Mouse (Mus musculus): ENCODE results near the gene Cryz. TPM values are rescaled to one million over a fixed set of nuclear protein-coding genes. Genes with fewer than 3 reads are reported as not detected.

The Cryz gene
- polyA plus RNA-seq, 1 experiment: 0.47 TPM

DNA sequence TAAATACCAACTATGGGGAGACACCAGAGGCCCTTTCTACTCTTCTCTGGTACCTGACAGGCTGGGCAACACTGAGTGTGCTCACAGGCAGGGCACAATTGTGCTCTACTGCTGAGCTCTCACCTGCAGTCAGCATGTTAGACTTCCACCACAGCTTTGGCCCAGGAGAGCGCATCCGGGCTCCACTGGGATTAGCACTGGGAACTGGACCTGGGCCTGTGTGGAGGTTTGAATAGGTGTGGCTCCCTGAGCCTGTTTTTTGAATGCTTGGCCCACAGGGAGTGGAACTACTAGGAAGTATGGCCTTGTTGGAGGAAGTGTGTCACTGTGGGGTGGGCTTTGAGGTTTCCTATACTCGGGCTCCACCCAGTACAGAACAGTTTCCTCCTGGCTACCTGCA lies 4.9 kb upstream of the Cryz start:
- WGBS: 90% methylated on average over 3 of the region's 3 CpGs
- TF ChIP-seq POLR2A (IDR thresholded peaks at IDR 0.05; ENCODE audit: low read depth, low read length): no peak
- TF ChIP-seq CTCF (IDR thresholded peaks at IDR 0.05; ENCODE audit: extremely low read depth, insufficient read length, insufficient replicate concordance, low read depth, low read length): no peak
- peaks cover 3% of the 10 kb centered on the region; the same call in 1 of the 2 replicates for H3K4me1 ChIP-seq (ENCODE audit: control insufficient read depth, insufficient read depth, insufficient read length, low read length)
- H3K27me3 ChIP-seq (ENCODE audit: control insufficient read depth, insufficient read depth, low read length): no peaks in the 10 kb centered on the region
- no peak overlapping the region for H3K27ac ChIP-seq (ENCODE audit: insufficient read depth, low read depth, low read length)
- no peak overlapping the region for H3K4me3 ChIP-seq (ENCODE audit: low read depth, low read length)
- peaks cover 5% of the 10 kb centered on the region; the same call in 1 of the 2 replicates for H3K36me3 ChIP-seq (ENCODE audit: control insufficient read depth, insufficient read depth, low read length)

DNA sequence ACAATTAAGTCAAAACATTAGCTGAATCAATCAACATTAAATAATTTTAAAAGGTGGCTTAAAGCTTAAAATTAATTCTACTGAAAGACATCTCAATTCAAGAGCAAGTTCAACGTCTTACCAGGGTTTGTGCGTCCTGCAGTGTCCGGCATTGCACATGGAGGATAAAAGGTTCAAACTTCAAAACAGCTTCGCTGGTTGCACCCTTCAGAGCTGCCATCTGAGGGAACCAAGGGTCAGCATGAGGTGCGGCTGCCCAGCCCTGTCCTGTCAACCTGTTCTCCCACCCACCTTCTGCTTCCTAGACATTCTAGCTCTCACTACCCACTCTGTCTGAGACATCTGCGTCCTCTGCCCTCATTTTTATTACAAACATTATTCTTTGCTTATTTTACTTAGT lies 2.9 kb upstream of the Cryz start:
- H3K4me1 ChIP-seq (ENCODE audit: control insufficient read depth, insufficient read depth, insufficient read length, low read length): peaks cover 3% of the 10 kb centered on the region; the same call in 1 of the 2 replicates
- no peak overlapping the region for H3K4me3 ChIP-seq (ENCODE audit: low read depth, low read length)
- TF ChIP-seq POLR2A (IDR thresholded peaks at IDR 0.05; ENCODE audit: low read depth, low read length): no peak
- TF ChIP-seq CTCF (IDR thresholded peaks at IDR 0.05; ENCODE audit: extremely low read depth, insufficient read length, insufficient replicate concordance, low read depth, low read length): no peak
- no peak overlapping the region for H3K27ac ChIP-seq (ENCODE audit: insufficient read depth, low read depth, low read length)
- H3K27me3 ChIP-seq (ENCODE audit: control insufficient read depth, insufficient read depth, low read length): peaks cover 3% of the 10 kb centered on the region; the same call in 1 of the 2 replicates
- 0 out of 2 replicates have a peak, but pooled peaks cover 4% of the 10 kb centered on the region for H3K36me3 ChIP-seq (ENCODE audit: control insufficient read depth, insufficient read depth, low read length)
- 92% methylated on average over 6 of the region's 6 CpGs for WGBS

DNA sequence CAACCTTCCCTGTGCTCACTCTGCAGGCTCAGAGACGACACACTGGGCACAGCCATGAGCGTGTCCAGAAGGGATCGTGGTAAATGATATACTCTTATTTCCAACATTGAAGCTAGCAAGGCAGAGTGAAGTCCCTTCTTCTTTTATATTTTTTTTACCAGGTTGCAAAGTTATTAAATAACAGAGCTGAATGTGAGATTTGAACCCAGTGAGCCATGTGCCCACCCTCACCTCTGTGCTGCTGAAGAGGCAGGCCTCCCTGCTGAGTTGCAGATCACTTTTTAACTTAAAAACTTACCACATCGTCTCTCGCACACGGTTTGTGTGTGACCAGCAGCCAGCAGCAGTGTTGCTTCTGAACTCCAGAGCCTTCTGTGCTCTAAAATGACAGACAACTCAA lies 2.4 kb upstream of the Cryz start:
- no peak overlapping the region for H3K27ac ChIP-seq (ENCODE audit: insufficient read depth, low read depth, low read length)
- H3K4me3 ChIP-seq (ENCODE audit: low read depth, low read length): no peak overlapping the region
- TF ChIP-seq POLR2A (IDR thresholded peaks at IDR 0.05; ENCODE audit: low read depth, low read length): no peak
- TF ChIP-seq CTCF (IDR thresholded peaks at IDR 0.05; ENCODE audit: extremely low read depth, insufficient read length, insufficient replicate concordance, low read depth, low read length): no peak
- 93% methylated on average over 6 of the region's 6 CpGs for WGBS
- H3K36me3 ChIP-seq (ENCODE audit: control insufficient read depth, insufficient read depth, low read length): 0 out of 2 replicates have a peak, but pooled peaks cover 4% of the 10 kb centered on the region
- H3K4me1 ChIP-seq (ENCODE audit: control insufficient read depth, insufficient read depth, insufficient read length, low read length): peaks cover 3% of the 10 kb centered on the region; the same call in 1 of the 2 replicates
- H3K27me3 ChIP-seq (ENCODE audit: control insufficient read depth, insufficient read depth, low read length): peaks cover 3% of the 10 kb centered on the region; the same call in 1 of the 2 replicates

DNA sequence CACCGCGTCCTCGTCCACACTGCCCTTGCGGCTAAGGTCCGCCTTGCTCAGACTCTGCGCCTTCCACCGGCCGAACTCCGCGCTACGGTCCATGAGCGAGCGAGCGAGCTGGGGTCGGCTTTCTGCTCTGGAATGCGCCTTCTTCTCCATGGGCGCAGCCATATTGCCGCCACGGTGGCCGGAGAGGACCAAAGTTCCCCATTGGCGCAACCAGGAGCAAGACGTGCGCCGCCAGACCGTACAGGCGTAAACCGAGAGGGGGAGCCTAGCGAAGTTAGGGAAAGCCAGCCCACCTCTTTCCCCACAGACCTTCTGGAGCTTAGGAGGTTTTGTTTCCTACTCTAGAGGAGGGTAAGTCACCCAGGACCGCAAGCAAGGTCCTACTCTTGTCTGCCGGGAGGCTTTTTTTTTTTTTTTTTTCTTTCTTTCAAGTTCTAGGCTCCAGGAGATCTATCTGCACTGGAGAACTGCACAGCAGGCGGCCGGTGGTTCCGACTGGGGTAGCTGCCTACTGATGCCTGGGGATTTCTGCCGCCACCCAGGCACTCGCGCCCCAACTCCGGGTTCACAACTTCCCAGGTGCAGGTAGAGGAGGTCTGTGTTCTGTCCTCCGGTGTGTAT lies 533 bp downstream of the Cryz start, which contains the start of gene Tyw3:
Tyw3 (minus strand) TSS at position 171 of the 621 bp plus-strand sequence.
- peaks cover 3% of the 10 kb centered on the region; the same call in 1 of the 2 replicates for H3K4me1 ChIP-seq (ENCODE audit: control insufficient read depth, insufficient read depth, insufficient read length, low read length)
- WGBS: 2% methylated on average over 38 of the region's 38 CpGs
- TF ChIP-seq POLR2A (IDR thresholded peaks at IDR 0.05; ENCODE audit: low read depth, low read length) (no peak; the same call in 1 of the 2 replicates), CTCF (IDR thresholded peaks at IDR 0.05; ENCODE audit: extremely low read depth, insufficient read length, insufficient replicate concordance, low read depth, low read length) (peak; percentile 42; the same call in 1 of the 2 replicates)
- H3K27me3 ChIP-seq (ENCODE audit: control insufficient read depth, insufficient read depth, low read length): peaks cover 7% of the 10 kb centered on the region
- H3K27ac ChIP-seq (ENCODE audit: insufficient read depth, low read depth, low read length): peak within 1 kb of the TSS; percentile 59
- H3K4me3 ChIP-seq (ENCODE audit: low read depth, low read length): peak within 1 kb of the TSS; percentile 94
- H3K36me3 ChIP-seq (ENCODE audit: control insufficient read depth, insufficient read depth, low read length): 0 out of 2 replicates have a peak, but pooled peaks cover 4% of the 10 kb centered on the region

DNA sequence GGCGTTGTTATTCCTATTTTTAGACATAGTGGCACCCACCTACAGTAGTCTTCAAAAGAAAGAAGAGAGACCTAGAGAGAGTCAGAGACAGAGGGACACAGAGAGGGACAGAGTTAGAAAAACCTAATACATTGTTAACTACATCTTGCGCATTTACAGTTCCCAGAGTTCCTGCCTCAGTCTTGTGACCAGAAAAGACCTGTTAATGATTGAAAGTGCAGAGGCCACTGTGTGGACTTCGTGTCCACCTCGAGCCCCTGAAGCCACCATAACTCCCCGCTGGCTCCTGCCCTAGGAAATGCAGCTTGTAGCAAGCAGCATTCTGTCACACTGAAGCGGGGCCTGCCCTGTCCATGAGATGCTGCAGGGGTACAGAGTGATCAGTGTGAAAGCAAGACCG lies 1.1 kb downstream of the Cryz start:
- 41% methylated on average over 7 of the region's 7 CpGs for WGBS
- Histone ChIP-seq H3K4me3 (ENCODE audit: low read depth, low read length) (peak overlapping the region; percentile 94), H3K27ac (ENCODE audit: insufficient read depth, low read depth, low read length) (no peak overlapping the region), H3K36me3 (ENCODE audit: control insufficient read depth, insufficient read depth, low read length) (0 out of 2 replicates have a peak, but pooled peaks cover 4% of the 10 kb centered on the region), H3K27me3 (ENCODE audit: control insufficient read depth, insufficient read depth, low read length) (peaks cover 7% of the 10 kb centered on the region), H3K4me1 (ENCODE audit: control insufficient read depth, insufficient read depth, insufficient read length, low read length) (peaks cover 3% of the 10 kb centered on the region; the same call in 1 of the 2 replicates)
- TF ChIP-seq POLR2A (IDR thresholded peaks at IDR 0.05; ENCODE audit: low read depth, low read length): no peak
- TF ChIP-seq CTCF (IDR thresholded peaks at IDR 0.05; ENCODE audit: extremely low read depth, insufficient read length, insufficient replicate concordance, low read depth, low read length): no peak

DNA sequence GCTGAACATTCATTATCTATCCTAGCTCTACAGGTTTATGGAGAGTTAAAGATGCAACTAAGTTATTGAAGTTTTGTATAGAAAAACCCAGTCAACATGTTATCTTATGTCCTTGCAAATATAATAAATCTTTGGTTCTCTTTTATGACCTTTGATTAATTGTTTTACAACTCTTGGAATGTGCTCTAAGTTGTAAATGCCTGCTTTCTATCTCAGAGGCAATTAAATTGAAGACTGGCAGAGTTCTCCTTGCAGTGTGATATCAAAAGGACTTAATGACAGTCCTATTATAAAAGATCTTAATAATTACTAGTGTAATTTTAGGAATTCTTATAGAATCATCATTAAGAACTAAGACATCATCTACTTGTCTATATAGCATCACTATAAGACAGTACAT lies 5.6 kb downstream of the Cryz start:
- Histone ChIP-seq H3K27ac (ENCODE audit: insufficient read depth, low read depth, low read length) (no peak overlapping the region), H3K4me1 (ENCODE audit: control insufficient read depth, insufficient read depth, insufficient read length, low read length) (peaks cover 4% of the 10 kb centered on the region; the same call in 1 of the 2 replicates), H3K36me3 (ENCODE audit: control insufficient read depth, insufficient read depth, low read length) (no peaks in the 10 kb centered on the region), H3K27me3 (ENCODE audit: control insufficient read depth, insufficient read depth, low read length) (peaks cover 16% of the 10 kb centered on the region), H3K4me3 (ENCODE audit: low read depth, low read length) (no peak overlapping the region)
- TF ChIP-seq CTCF (IDR thresholded peaks at IDR 0.05; ENCODE audit: extremely low read depth, insufficient read length, insufficient replicate concordance, low read depth, low read length) (no peak), POLR2A (IDR thresholded peaks at IDR 0.05; ENCODE audit: low read depth, low read length) (no peak)

DNA sequence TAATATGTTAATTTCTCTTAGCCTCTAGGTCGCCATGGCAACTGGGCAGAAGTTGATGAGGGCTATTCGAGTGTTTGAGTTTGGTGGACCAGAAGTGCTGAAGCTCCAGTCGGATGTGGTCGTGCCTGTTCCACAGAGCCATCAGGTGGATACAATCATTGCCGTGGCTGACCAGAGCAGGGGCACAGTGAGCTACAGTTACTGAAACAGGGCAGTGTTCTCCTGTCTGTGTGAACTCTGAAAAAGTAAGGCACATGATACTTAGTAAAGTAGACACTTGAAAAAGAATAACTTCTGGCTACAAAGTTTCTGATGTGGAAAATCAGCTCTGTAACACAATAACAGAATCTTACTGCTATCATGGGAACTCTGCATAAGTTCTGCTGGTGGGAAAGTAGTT lies 8.4 kb downstream of the Cryz start:
- Histone ChIP-seq H3K36me3 (ENCODE audit: control insufficient read depth, insufficient read depth, low read length) (no peaks in the 10 kb centered on the region), H3K4me3 (ENCODE audit: low read depth, low read length) (no peak overlapping the region), H3K4me1 (ENCODE audit: control insufficient read depth, insufficient read depth, insufficient read length, low read length) (peaks cover 4% of the 10 kb centered on the region; the same call in 1 of the 2 replicates), H3K27me3 (ENCODE audit: control insufficient read depth, insufficient read depth, low read length) (peaks cover 13% of the 10 kb centered on the region), H3K27ac (ENCODE audit: insufficient read depth, low read depth, low read length) (no peak overlapping the region)
- TF ChIP-seq CTCF (IDR thresholded peaks at IDR 0.05; ENCODE audit: extremely low read depth, insufficient read length, insufficient replicate concordance, low read depth, low read length) (no peak), POLR2A (IDR thresholded peaks at IDR 0.05; ENCODE audit: low read depth, low read length) (no peak)
- WGBS: 83% methylated on average over 5 of the region's 5 CpGs

Data from small intestine, adult 2 months (tissue).